Mouse (Mus musculus) olfactory bulb, adult 2 months (tissue): ENCODE measurements around the gene Mt4.

ENCODE experiments used
- CTCF ChIP-seq: fragments of 200-500 bp; IDR thresholded peaks from 2 replicates; pipeline ENCODE4 v1.5.1; 2012; ENCODE audit warnings: low read depth, mild to moderate bottlenecking, low read length, moderate library complexity; ENCODE audit not compliant: insufficient read depth
- POLR2A ChIP-seq: fragments of 200-500 bp; IDR thresholded peaks from 2 replicates; pipeline ENCODE4 v1.6.1; 2012; ENCODE audit warnings: mild to moderate bottlenecking, low read depth, low read length, moderate library complexity; ENCODE audit not compliant: insufficient read depth

DNA sequence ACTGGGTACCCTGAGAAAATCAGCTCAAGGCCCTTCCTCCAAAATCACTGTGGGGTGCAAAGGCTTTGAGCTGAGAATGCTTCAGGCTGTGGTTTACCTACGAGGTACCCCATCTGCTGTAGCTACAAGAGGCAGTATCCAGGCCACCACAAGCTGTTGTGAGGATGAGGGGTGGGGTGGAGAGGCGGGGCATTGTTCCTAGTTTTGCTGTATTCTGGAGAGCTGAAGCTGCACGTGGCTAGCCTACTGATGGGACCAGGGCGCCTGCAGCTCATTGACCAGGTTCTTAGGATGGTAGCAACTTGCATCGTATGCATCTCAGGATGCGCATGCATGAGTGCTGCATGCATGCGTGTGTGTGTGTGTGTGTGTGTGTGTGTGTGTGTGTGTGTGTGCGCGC lies 15.4 kb upstream of the Mt4 start:
- TF ChIP-seq CTCF (no peak), POLR2A (no peak)
